In the genomic region with DNA sequence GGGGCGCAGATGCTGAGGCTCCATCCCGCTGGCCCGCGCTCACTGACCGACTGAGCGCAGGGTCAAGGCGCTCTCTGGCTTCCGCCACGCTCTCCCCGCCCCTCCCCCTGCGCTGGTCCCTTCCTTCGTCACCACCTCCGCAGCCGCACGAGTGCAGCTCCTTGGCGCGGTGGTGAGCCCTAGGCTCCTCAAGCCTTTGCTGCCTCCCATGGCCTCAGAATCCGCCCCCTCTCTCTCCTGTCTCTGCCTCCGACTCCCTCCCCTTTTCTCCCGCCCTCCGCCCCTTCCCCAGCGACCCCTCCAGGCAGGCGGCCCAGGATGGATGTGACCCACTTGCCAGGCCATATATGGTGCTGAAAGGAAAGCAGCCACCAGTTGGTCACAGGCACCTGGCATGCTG, we compare ENCODE assay signal across 8 mouse cellular contexts. TPM values are rescaled to one million over a fixed set of nuclear protein-coding genes. Genes with fewer than 3 reads are reported as not detected.
DNase-seq lines count a peak whose midpoint lies in the region; ATAC-seq and TF ChIP-seq lines count a peak whose summit lies in the region.
"Not testable (repeated sequence)": the region's sequence is repeated elsewhere in the genome, so short reads cannot be mapped to it uniquely, and the experiment has no call there.
"Had no signal": no experiment of that assay in that cellular context is flagged by ENCODE, and none has a peak within 500 bp of the region (broad histone marks: within the 10 kb centered on the region; RNA-seq: fewer than 3 reads in every experiment).

A gene (minus strand): TSS at position 111 of the 400 bp plus-strand sequence.

- ATAC-seq in embryonic facial prominence, embryonic 15.5 days (ENCODE audit: insufficient number of reproducible peaks, low FRiP score, low TSS enrichment, low read depth); intestine, embryonic 15.5 days; lung, postnatal 0 days: not testable (repeated sequence)

- H3K4me3 ChIP-seq in brown adipose tissue, adult 24 weeks (ENCODE audit: insufficient read depth, low read depth, low read length), result peak within 1 kb of the TSS; percentile 75
- peak within 1 kb of the TSS; percentile 42 for H3K4me3 ChIP-seq in embryonic facial prominence, embryonic 15.5 days (replicated peaks)
- peak within 1 kb of the TSS; percentile 60 for H3K4me3 ChIP-seq in heart, embryonic 10.5 days
- H3K4me3 ChIP-seq in intestine, embryonic 15.5 days (replicated peaks), result peak within 1 kb of the TSS; percentile 43
- peak within 1 kb of the TSS; percentile 29 for H3K4me3 ChIP-seq in lung, postnatal 0 days (ENCODE audit: low read depth, low read length)

- not testable (repeated sequence) for H3K9ac ChIP-seq in embryonic facial prominence, embryonic 15.5 days; lung, postnatal 0 days (replicated peaks; ENCODE audit: low read depth)
- H3K9ac ChIP-seq in intestine, embryonic 15.5 days, result peak within 1 kb of the TSS; percentile 28; the same call in 1 of the 2 replicates

- H3K4me2 ChIP-seq in embryonic facial prominence, embryonic 15.5 days (replicated peaks), result peak within 1 kb of the TSS; percentile 74
- peak within 1 kb of the TSS; percentile 84 for H3K4me2 ChIP-seq in intestine, embryonic 15.5 days (replicated peaks)
- peak within 1 kb of the TSS; percentile 55 for H3K4me2 ChIP-seq in lung, postnatal 0 days (replicated peaks; ENCODE audit: low read depth, low read length)

- H3K27me3 ChIP-seq in embryonic facial prominence, embryonic 15.5 days; heart, embryonic 10.5 days (ENCODE audit: insufficient read depth, poor library complexity, severe bottlenecking); intestine, embryonic 15.5 days (replicated peaks); lung, postnatal 0 days (replicated peaks; ENCODE audit: insufficient read depth, low read length): not testable (repeated sequence)

- intact Hi-C loops in left cerebral cortex, postnatal 25 days (cut with DNase I), result not testable (repeated sequence)

- H3K4me1 ChIP-seq in brown adipose tissue, adult 24 weeks (ENCODE audit: control insufficient read depth, insufficient read depth, insufficient read length, low read length); embryonic facial prominence, embryonic 15.5 days; heart, embryonic 10.5 days; intestine, embryonic 15.5 days (replicated peaks); lung, postnatal 0 days (ENCODE audit: insufficient read depth, low read depth, low read length): not testable (repeated sequence)

- DNase-seq in heart, embryonic 10.5 days (ENCODE audit: low spot score), result peak; percentile 74
- DNase-seq in left cerebral cortex, postnatal 25 days (ENCODE audit: low spot score in 2 of 2), result peak; percentile 5 to 17
- peak; percentile 9 for DNase-seq in lung, postnatal 0 days (ENCODE audit: low spot score)
- peak; percentile 22 for DNase-seq in right cerebral cortex, adult 18-20 months

- 2% methylated on average over 20 of the region's 23 CpGs for WGBS in embryonic facial prominence, embryonic 15.5 days
- 2% methylated on average over 13 of the region's 23 CpGs for WGBS in heart, embryonic 10.5 days
- WGBS in intestine, embryonic 15.5 days, result 3% methylated on average over 18 of the region's 23 CpGs
- 4% methylated on average over 10 of the region's 23 CpGs for WGBS in lung, postnatal 0 days

- not testable (repeated sequence) for TF ChIP-seq EP300 in lung, postnatal 0 days (IDR thresholded peaks at IDR 0.05)

- not testable (repeated sequence) for H3K9me3 ChIP-seq in embryonic facial prominence, embryonic 15.5 days (replicated peaks); heart, embryonic 10.5 days; intestine, embryonic 15.5 days; lung, postnatal 0 days (ENCODE audit: low read length)

- not testable (repeated sequence) for TF ChIP-seq CTCF in lung, postnatal 0 days (IDR thresholded peaks at IDR 0.05)

- H3K27ac ChIP-seq in brown adipose tissue, adult 24 weeks (replicated peaks; ENCODE audit: low read depth, low read length), result peak within 1 kb of the TSS; percentile 93
- not testable (repeated sequence) for H3K27ac ChIP-seq in embryonic facial prominence, embryonic 15.5 days (replicated peaks); intestine, embryonic 15.5 days; lung, postnatal 0 days (ENCODE audit: low read length)
- H3K27ac ChIP-seq in heart, embryonic 10.5 days, result peak within 1 kb of the TSS; percentile 62; the same call in 1 of the 2 replicates

- not testable (repeated sequence) for H3K36me3 ChIP-seq in embryonic facial prominence, embryonic 15.5 days; heart, embryonic 10.5 days; intestine, embryonic 15.5 days; lung, postnatal 0 days (ENCODE audit: insufficient read depth, low read length)

RNA-seq across cellular contexts. Expression of the gene that starts here (rescaled TPM):
- not detected in 2 replicates for polyA plus RNA-seq in brown adipose tissue, adult 24 weeks (2012; ENCODE audit: insufficient read depth, insufficient read length, missing spikeins)
- 0.27 and 0.42 TPM in 2 replicates for polyA plus RNA-seq in embryonic facial prominence, embryonic 15.5 days (2015; fragmentation: Nextera tagmentation; extraction: Ambion mirVana)
- polyA plus RNA-seq in heart, embryonic 10.5 days (2016; fragmentation: Nextera tagmentation; extraction: Ambion mirVana), result 1.1 and 1.7 TPM in 2 replicates
- 0.44 and 0.56 TPM in 2 replicates for polyA plus RNA-seq in intestine, embryonic 15.5 days (2015; fragmentation: Nextera tagmentation; extraction: Ambion mirVana)
- under 1 TPM; 0.41 to 0.76 TPM for total RNA-seq in left cerebral cortex, postnatal 25 days (2021)
- 0.36 and 0.46 TPM in 2 replicates for polyA plus RNA-seq in lung, postnatal 0 days (2015; fragmentation: Nextera tagmentation; extraction: Ambion mirVana)
- total RNA-seq: neutrophil, adult 5-6 weeks had no signal

Comparison
In these comparisons a context has a peak if more than half of its experiments do, and no peak if none do; other contexts are left out.
1. Peak in DNase-seq in left cerebral cortex, postnatal 25 days; RNA of the gene not detected or under 1 TPM.
2. Peak in DNase-seq, H3K4me3 ChIP-seq and H3K4me2 ChIP-seq in lung, postnatal 0 days; RNA of the gene not detected or under 1 TPM.
3. DNase-seq: peak in every context shown above with its lines; median percentile 74 in heart, embryonic 10.5 days; 22 in right cerebral cortex, adult 18-20 months; 11 in left cerebral cortex, postnatal 25 days; 9 in lung, postnatal 0 days.